Mouse (Mus musculus) MEL (cell line): ENCODE data around the gene Pip4k2a.

Experiments used
- CHD2 ChIP-seq: IDR thresholded peaks from 2 replicates; pipeline ENCODE4 v1.6.1; 2011; ENCODE audit warnings: low read length, improper control_type of control experiment
- CTCF ChIP-seq, 3 experiments: IDR thresholded peaks in 2 of 3; conservative IDR thresholded peaks in 1 of 3; 2 replicates each; pipeline ENCODE4 v1.5.1; 2011 to 2012; ENCODE audit warnings: low read length in 3 of 3, low read depth in 2 of 3, mild to moderate bottlenecking in 2 of 3, improper control_type of control experiment in 1 of 3, inconsistent platforms in 1 of 3, mixed read lengths in 1 of 3, moderate library complexity in 1 of 3; ENCODE audit not compliant: control insufficient read depth in 1 of 3, insufficient read depth in 1 of 3, poor library complexity in 1 of 3, severe bottlenecking in 1 of 3
- ELF1 ChIP-seq: IDR thresholded peaks from 2 replicates; pipeline ENCODE4 v1.6.1; 2014; ENCODE audit warnings: low read depth, mild to moderate bottlenecking, inconsistent platforms, low read length, improper control_type of control experiment, moderate library complexity
- GATA1 ChIP-seq: IDR thresholded peaks from 2 replicates; pipeline ENCODE4 v1.6.1; 2011; ENCODE audit warnings: low read depth, low read length, improper control_type of control experiment
- HCFC1 ChIP-seq: IDR thresholded peaks from 2 replicates; pipeline ENCODE4 v1.6.1; 2012; ENCODE audit warnings: low read depth, mild to moderate bottlenecking, inconsistent platforms, low read length, improper control_type of control experiment, moderate library complexity
- NELFE ChIP-seq: IDR thresholded peaks from 2 replicates; pipeline ENCODE4 v1.6.1; 2011; ENCODE audit warnings: low read depth, low read length, improper control_type of control experiment
- POLR2A ChIP-seq, 2 experiments: IDR thresholded peaks; 2 replicates each; pipeline ENCODE4 v1.6.1; 2011 to 2012; ENCODE audit warnings: low read length in 2 of 2, mild to moderate bottlenecking in 2 of 2, control low read depth in 1 of 2, improper control_type of control experiment in 1 of 2, low read depth in 1 of 2, moderate library complexity in 1 of 2; ENCODE audit not compliant: control insufficient read depth in 1 of 2, insufficient read depth in 1 of 2, poor library complexity in 1 of 2
- RCOR1 ChIP-seq: IDR thresholded peaks from 2 replicates; pipeline ENCODE4 v1.6.1; 2012; ENCODE audit warnings: low read depth, mild to moderate bottlenecking, inconsistent platforms, low read length, improper control_type of control experiment
- TBP ChIP-seq: IDR thresholded peaks from 2 replicates; pipeline ENCODE4 v1.8.0; 2011; ENCODE audit warnings: low read depth, low read length, improper control_type of control experiment
- UBTF ChIP-seq: IDR thresholded peaks from 2 replicates; pipeline ENCODE4 v1.6.1; 2012; ENCODE audit warnings: low read depth, mild to moderate bottlenecking, inconsistent platforms, low read length, improper control_type of control experiment, moderate library complexity, borderline replicate concordance; ENCODE audit not compliant: insufficient read depth
- ZC3H11A ChIP-seq: IDR thresholded peaks from 2 replicates; pipeline ENCODE4 v1.6.1; 2012; ENCODE audit warnings: low read depth, mild to moderate bottlenecking, inconsistent platforms, low read length, improper control_type of control experiment
- ZMIZ1 ChIP-seq: IDR thresholded peaks from 2 replicates; pipeline ENCODE4 v1.6.1; 2012; ENCODE audit warnings: low read depth, mild to moderate bottlenecking, inconsistent platforms, low read length, improper control_type of control experiment, moderate library complexity

DNA sequence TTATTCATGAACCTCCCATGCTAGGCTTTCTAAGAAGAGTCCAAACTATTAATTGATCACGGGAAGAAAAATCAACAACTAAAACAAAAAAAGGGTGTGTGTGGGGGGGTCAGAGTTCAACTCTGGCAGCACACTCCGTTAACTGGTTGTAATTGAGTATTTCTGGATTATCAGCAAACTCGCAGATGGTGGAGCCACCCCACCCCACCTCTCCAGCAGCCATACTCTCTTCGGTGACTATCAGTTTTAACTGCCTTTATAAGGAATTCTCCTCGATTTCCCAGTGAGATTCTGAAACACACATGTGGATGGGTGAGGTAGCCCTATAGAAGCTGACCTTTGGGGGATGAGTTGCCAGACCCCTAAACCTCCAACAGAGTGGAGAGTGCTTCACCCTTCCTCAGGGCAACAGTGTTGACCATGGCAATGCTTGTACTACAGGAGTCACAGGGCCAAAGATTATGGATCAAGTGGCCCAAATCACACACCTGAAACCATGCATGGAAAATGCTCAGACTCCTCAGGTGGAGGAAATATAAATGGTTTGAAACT, 136.2 kb downstream of the Pip4k2a start:
- no peak for TF ChIP-seq ZMIZ1
- TF ChIP-seq CHD2, result no peak
- TF ChIP-seq CTCF (IDR thresholded peaks at IDR 0.05 in 2 of 3, conservative IDR thresholded peaks at IDR 0.05 in 1 of 3; ENCODE audit: control insufficient read depth in 1 of 3, insufficient read depth in 1 of 3, low read depth in 2 of 3, low read length in 3 of 3, poor library complexity in 1 of 3, severe bottlenecking in 1 of 3), result no peak
- TF ChIP-seq UBTF, result no peak
- no peak for TF ChIP-seq TBP
- no peak for TF ChIP-seq HCFC1
- no peak for TF ChIP-seq ELF1
- no peak for TF ChIP-seq RCOR1
- TF ChIP-seq POLR2A (IDR thresholded peaks at IDR 0.05; ENCODE audit: control insufficient read depth in 1 of 2, insufficient read depth in 1 of 2, low read depth in 1 of 2, low read length in 2 of 2, poor library complexity in 1 of 2), result no peak
- no peak for TF ChIP-seq GATA1
- no peak for TF ChIP-seq NELFE
- no peak for TF ChIP-seq ZC3H11A
